Mouse (Mus musculus): ENCODE data around the gene Btf3l4. TPM values are rescaled to one million over a fixed set of nuclear protein-coding genes. Genes with fewer than 3 reads are reported as not detected.

The Btf3l4 gene
- 5.7 and 7.1 TPM in 2 replicates for polyA plus RNA-seq (2012; rRNA removed)

DNA sequence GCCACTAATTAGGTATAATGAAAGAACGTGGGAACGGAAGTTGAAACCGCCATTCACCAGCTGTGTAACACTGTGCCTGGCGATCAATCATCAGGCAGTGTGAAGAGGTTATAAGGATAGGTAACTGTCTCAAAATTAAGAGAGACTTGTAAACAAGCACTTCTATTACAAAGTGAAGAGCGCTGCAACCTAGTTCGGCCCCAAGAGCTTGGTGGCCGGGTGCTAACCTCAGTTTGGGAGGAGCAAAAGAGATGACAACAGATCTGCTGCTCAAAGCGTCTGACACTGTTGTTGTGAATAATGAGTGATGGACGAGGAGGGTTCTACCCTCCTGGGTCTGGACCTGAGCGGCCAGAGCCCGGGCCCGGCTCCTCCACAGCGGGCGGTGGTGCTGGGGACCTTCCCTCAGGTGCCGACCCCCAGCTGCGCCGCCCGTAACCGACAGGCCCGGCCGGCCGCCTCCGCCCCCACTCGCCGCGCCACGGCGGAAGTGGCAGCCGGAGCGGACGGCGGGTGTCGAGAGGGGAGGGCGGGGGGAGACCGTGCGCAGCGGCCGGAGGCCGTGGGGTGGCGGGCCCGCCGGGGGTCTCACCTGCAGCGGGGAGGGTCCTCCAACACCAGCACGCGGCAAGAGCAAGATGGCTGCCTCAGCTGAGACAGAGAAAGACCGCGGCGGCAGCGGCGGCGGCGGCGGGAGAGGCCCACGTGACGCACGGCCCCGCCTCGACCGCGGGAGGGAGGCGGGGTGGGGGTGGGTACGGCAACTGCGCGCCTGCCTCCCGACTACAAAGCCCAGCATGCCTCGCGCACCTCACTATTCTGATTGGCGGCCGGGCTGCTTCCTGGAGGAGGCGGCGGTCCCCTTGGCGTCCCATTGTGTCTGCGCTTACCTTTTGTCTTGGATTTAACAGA lies at the start of gene Btf3l4:
Gene Btf3l4, minus strand, starts transcription at position 699 of the 912 bp plus-strand sequence.

DNA sequence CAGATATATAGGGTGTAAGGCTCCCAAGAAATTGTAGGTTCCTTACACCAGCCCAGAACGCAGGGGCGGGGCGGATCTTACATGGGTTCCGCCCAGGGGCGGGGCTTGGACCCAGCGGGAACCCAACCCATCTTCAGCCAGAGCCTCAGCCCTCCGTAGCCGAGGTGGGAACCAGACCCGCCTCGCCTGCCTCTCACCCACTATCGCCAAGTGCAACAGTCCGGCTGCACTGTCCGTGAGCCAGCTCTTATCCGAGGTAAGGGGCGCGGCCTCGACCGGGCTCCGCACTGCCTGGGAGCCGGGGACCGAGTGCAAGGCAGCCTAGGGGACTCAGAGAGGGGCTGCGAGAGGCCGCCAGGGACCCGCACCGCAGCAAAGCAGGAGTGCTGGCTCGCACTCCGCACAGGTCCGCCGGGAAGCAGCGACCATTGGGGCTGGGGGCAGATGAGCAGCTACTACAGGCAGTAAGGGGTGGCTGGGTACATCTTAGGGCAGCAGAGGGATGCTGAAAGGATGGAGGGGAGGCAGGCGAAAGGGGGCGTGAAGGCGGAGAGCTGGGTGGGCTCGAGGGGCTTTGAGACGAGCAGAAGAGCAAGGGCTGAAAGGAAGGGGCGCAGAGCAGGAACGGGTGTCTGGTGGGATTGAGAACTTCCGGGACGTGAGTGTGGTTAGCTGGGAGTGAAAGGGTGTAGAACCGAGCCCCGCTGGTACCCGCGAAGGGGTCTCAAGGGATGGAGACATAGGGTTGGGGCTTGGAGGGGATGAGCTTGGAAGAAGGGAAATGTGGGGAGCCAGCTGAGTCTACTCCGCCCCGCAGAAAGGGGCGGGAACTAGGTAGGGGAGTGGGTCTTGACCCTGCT lies 45.8 kb upstream of the Btf3l4 start, which contains the start of gene Rab3b:
Gene Rab3b, plus strand, starts transcription at position 101 of the 860 bp plus-strand sequence.

DNA sequence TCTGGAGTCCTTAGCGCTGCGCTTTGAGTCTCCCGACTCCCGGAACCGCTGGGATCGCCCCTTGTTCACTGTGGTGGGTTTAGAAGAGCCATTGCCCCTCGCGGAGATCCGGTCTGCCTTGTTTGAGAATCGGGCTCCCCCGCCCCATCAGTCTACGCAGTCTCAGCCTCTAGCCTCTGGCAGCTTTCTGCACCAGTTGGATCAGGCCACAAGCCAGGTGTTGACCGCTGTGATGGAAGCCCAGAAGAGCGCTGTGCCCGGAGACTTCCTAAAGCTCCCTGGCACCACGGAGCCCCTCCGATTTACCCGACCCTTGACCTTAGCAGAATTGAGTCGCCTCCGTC lies 15.1 kb upstream of the Btf3l4 start, which contains the start of gene A730015C16Rik:
Gene A730015C16Rik, minus strand, starts transcription at position 115 of the 344 bp plus-strand sequence.

DNA sequence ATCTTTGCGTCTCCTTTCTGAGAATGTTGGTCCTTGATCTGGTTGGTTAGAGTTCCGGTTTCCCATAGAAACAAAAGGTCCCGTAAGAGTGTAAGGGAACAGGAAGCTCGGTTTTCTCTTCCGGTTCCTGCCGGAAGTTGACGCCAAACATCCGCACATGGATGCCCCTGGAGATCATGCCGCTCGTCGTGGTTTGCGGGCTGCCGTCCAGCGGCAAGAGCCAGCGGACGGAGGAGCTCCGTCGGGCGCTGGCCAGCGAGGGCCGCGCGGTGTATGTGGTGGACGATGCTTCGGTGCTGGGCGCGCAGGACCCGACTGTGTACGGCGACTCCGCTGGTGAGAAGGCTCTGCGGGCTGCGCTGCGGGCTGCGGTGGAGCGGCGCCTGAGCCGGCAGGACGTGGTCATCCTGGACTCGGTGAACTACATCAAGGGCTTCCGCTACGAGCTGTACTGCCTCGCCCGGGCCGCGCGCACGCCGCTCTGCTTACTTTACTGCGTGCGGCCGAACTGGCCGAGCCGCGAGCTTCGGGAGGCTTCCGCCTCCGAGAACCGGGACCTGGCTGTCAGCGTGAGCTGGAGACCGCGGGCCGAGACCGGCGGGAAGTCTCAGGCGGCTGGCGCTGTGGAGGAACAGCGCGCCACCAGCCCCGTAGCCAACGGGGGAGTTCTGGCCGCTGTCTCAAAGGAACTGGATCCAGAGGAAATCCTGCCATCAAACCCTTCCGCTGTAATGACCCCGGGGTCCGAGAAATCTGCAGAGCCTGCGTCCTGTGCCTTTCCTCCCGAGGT lies 14.5 kb upstream of the Btf3l4 start, which contains the start of gene Kti12:
Gene Kti12, plus strand, starts transcription at position 71 of the 790 bp plus-strand sequence.

DNA sequence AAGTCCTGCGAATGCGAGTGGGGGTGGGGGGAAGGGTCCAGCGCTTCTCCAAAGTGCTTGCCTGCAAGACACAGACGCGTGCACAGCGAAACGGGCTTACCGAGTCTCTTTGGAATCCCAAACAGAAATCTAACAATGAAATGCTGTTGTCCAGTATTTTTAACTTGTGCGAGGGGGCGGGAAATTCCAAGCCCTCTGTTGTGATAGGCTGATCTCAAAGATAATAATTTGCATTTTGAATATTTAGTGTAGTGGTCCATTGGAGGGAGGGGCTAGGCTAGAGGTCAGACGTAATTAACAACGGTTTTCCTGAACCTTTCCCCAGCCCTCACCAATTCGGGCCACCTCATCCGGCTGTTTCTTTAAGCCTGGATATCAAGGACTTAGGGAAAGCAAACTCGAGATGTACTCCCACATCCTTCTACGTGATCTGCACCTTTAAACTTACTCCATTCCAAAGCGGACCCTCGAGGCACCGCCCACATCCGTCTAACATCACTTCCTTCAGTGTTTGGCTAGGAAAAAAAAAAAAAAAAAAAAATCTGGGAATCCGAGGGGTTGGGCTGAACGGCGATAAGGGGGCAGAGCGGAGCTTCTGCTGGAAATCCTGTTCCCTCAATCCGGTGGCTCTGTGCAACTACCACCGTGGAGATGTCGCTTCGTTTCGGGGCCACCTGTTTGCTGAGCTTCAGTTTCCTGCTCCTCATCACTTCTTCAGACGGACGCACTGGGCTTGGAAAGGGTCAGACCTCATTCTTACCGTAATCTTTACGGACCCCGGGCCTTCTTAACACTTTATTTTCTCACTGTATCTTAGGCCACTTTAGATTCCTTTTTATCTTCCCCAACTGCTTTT lies 929 bp upstream of the Btf3l4 start, which contains the start of gene Txndc12:
Gene Txndc12, plus strand, starts transcription at position 487 of the 856 bp plus-strand sequence.

DNA sequence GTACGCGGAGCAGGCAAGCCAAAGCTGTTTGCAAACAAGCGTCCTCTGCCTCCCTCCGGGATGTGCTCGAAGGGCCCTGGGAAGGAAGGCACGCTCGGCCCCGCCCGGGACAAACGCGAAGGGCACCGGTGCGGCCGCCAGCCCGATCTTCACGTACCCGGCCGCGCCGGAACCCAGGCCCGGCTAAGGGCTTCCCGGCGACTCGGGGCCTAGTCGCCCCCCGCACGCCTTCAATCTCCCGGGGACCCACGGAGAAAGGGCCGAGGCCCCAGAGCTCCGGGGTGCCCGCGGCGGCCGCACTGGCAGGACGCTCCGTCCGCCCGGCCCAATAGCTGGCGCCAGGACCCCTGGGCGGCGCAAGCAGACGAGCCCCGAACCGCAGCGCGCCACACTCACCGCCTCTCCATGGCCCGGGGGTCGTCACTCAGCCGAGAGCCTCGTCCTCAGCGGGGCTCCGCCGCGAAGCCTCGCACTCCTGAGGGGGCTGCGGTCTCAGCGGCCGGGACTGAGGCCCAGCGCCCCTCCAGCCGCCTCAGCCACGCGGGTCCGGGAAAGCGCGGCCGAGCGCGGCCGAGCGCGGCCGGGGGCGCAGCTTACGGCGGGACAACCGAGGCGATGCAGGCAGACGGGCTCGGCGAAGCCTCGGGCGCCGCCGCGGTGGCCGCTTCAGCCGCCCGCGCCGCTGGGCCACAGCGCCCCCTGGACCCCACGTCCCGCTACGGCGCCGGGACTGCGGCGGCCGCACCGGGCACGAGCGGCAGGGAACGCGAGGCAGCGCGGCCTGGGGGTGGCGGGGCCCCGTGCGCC lies 53.2 kb downstream of the Btf3l4 start, which contains the start of gene Zfyve9:
Gene Zfyve9, minus strand, starts transcription at position 742 of the 807 bp plus-strand sequence.

Other genes with a start within 250 kb of the Btf3l4 start
- 32.9 and 33.4 TPM in 2 replicates for gene Cc2d1b, start 213.7 kb downstream of the Btf3l4 start, polyA plus RNA-seq (2012; rRNA removed)
- 0.13 and 0.45 TPM in 2 replicates for gene 3110021N24Rik, start 114.0 kb downstream of the Btf3l4 start, polyA plus RNA-seq (2012; rRNA removed)
- 2.4 and 3.1 TPM in 2 replicates for gene Zfyve9, start 52.8 kb downstream of the Btf3l4 start, polyA plus RNA-seq (2012; rRNA removed)
- 10.1 and 10.4 TPM in 2 replicates for gene Txndc12, start 987 bp upstream of the Btf3l4 start, polyA plus RNA-seq (2012; rRNA removed)
- gene Kti12, start 14.2 kb upstream of the Btf3l4 start, polyA plus RNA-seq (2012; rRNA removed): 34.6 and 37.4 TPM in 2 replicates
- gene A730015C16Rik, start 15.0 kb upstream of the Btf3l4 start, polyA plus RNA-seq (2012; rRNA removed): 0.17 TPM in 1 of 2 replicates, not detected in the other
- gene Rab3b, start 45.4 kb upstream of the Btf3l4 start, polyA plus RNA-seq (2012; rRNA removed): 36.2 and 46.1 TPM in 2 replicates
- gene Nrd1, start 167.0 kb upstream of the Btf3l4 start, polyA plus RNA-seq (2012; rRNA removed): 13.2 and 15.3 TPM in 2 replicates